Mouse (Mus musculus): ENCODE measurements around the gene Wdfy2. TPM values are rescaled to one million over a fixed set of nuclear protein-coding genes. Genes with fewer than 3 reads are reported as not detected.

The Wdfy2 gene
- total and polyA plus RNA-seq, 2 experiments: 6.1 to 10.7 TPM

DNA sequence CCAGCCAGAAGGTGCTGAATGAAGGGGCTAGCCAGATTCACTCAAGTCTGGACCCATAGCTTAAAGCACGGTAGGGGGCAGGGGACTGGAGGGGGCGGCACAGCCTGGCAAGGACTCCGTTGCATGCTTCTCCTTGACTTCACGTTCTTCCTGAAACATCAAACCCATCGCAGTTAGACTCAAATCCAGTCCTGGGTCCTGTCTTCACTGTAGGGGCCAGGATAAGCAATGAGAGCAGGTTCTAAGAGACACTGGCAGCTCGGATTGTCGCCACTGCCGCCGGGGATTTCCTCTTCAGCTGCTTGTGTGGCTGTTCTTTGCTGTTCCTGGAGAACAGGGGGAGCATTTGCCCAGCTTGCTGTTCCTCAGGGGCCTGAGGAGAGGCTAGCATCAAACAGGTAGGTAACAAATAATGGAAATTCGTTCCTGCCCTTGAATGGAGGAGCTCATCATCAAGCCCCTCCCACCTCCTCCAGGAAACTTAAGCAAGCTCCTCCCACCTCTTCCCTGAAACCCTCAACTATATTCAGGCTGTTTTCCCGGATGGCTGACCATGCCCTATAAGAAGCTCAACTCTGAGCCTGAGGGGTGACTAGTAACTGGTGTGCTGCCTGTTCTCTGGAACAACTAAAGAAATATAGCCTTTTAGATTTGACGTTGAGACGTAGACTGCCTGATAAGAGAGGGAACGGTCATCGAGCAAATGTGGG lies 128.5 kb downstream of the Wdfy2 start:
- Histone ChIP-seq H3K9ac (ENCODE audit: low read depth, low read length) (no peak overlapping the region), H3K27me3 (ENCODE audit: control insufficient read depth, insufficient read depth, low read length) (no peaks in the 10 kb centered on the region), H3K27ac (replicated peaks; ENCODE audit: insufficient read depth, low read depth, low read length) (no peak overlapping the region), H3K79me2 (ENCODE audit: control insufficient read depth, insufficient read depth, low read length) (no peaks in the 10 kb centered on the region), H3K36me3 (ENCODE audit: control insufficient read depth, insufficient read depth, low read length) (no peaks in the 10 kb centered on the region), H3K4me3 (ENCODE audit: insufficient read depth, low read depth, low read length) (no peak overlapping the region), H3K4me1 (ENCODE audit: control insufficient read depth, insufficient read depth, low read length) (no peaks in the 10 kb centered on the region)
- TF ChIP-seq POLR2A (IDR thresholded peaks at IDR 0.05; ENCODE audit: extremely low read depth, insufficient read depth, low read length): no peak
- TF ChIP-seq CTCF (IDR thresholded peaks at IDR 0.05; ENCODE audit: low read depth, low read length): no peak
- DNase-seq (ENCODE audit: extremely low read depth, low read depth, low spot score): no peak
- WGBS: 38% methylated on average over 15 of the region's 15 CpGs

DNA sequence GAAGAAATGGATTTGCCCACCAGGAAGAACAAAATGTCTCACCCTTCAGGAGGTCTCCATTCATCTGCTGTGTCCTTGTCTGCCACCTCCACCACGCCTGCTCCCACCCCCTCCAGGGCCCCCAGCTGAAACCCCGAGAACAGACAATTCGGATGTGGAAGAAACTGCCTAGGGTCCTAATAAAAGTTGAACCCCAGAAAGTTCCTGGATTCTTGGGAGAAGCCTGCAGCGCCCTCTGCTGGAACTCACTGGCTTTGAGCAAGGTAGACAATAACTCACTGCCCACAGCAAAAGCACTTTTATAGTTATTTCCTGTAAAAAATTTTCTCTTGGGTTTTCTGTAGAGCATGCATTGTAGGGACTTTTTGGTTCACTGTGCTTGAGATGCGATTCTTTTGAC lies 137.6 kb downstream of the Wdfy2 start:
- WGBS: 21% methylated on average over 5 of the region's 5 CpGs
- TF ChIP-seq CTCF (IDR thresholded peaks at IDR 0.05; ENCODE audit: low read depth, low read length) (peak; percentile 67; the same call in 1 of the 2 replicates), POLR2A (IDR thresholded peaks at IDR 0.05; ENCODE audit: extremely low read depth, insufficient read depth, low read length) (no peak)
- Histone ChIP-seq H3K36me3 (ENCODE audit: control insufficient read depth, insufficient read depth, low read length) (no peaks in the 10 kb centered on the region), H3K9ac (ENCODE audit: low read depth, low read length) (no peak overlapping the region), H3K27ac (replicated peaks; ENCODE audit: insufficient read depth, low read depth, low read length) (no peak overlapping the region), H3K27me3 (ENCODE audit: control insufficient read depth, insufficient read depth, low read length) (no peaks in the 10 kb centered on the region), H3K4me3 (ENCODE audit: insufficient read depth, low read depth, low read length) (no peak overlapping the region), H3K4me1 (ENCODE audit: control insufficient read depth, insufficient read depth, low read length) (no peaks in the 10 kb centered on the region), H3K79me2 (ENCODE audit: control insufficient read depth, insufficient read depth, low read length) (no peaks in the 10 kb centered on the region)
- DNase-seq (ENCODE audit: extremely low read depth, low read depth, low spot score): peak; percentile 29

DNA sequence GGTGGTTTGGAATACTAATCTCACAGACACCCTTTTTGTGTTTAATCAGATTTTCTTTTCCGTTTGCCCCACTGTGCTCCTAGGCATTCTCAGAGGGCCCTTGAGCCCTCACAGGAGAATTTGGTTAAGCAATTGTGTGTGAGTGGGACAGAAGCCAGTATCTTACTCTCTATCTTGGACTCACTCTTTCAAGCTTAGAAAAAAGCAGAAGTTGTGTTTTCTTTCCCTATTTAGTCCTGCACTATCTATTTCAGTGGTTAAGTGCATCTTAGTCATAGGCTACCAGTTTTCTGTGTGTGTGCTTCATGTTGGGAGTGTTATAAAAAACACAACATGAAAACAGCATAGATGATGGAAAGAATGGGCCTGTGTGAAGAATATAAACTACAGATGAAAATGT lies 142.3 kb downstream of the Wdfy2 start:
- TF ChIP-seq CTCF (IDR thresholded peaks at IDR 0.05; ENCODE audit: low read depth, low read length) (no peak), POLR2A (IDR thresholded peaks at IDR 0.05; ENCODE audit: extremely low read depth, insufficient read depth, low read length) (no peak)
- WGBS: 41% methylated on average over 1 of the region's 1 CpGs

DNA sequence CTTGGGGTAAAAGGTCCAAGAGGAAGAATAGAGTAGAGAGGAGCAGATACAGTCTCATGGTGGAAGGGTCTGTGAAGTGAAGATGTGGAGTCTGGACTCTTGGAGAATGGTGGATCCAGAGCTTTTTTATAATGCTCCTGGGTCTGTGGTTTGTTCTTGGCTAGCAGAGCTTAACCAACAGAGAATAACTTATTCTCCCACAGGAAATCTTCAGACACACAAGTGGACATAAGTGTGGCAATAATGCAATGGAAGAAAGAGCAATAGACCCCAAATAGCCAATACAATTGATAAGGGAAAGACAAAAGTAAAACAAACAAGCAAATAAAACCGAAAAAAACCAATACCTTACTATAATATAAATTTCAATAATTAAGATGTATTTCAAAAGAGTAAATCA lies 146.9 kb downstream of the Wdfy2 start, which contains the start of gene Defb48:
Gene Defb48 (minus strand): TSS at position 101 of the 400 bp plus-strand sequence.
- WGBS: 69% methylated on average over 1 of the region's 1 CpGs

More for the DNA sequence above, 142.3 kb downstream of the Wdfy2 start:
- Histone ChIP-seq H3K4me1 (ENCODE audit: control insufficient read depth, insufficient read depth, low read length) (no peaks in the 10 kb centered on the region), H3K4me3 (ENCODE audit: insufficient read depth, low read depth, low read length) (no peak overlapping the region), H3K9ac (ENCODE audit: low read depth, low read length) (no peak overlapping the region), H3K27me3 (ENCODE audit: control insufficient read depth, insufficient read depth, low read length) (no peaks in the 10 kb centered on the region), H3K79me2 (ENCODE audit: control insufficient read depth, insufficient read depth, low read length) (no peaks in the 10 kb centered on the region), H3K36me3 (ENCODE audit: control insufficient read depth, insufficient read depth, low read length) (no peaks in the 10 kb centered on the region), H3K27ac (replicated peaks; ENCODE audit: insufficient read depth, low read depth, low read length) (no peak overlapping the region)
- no peak for DNase-seq (ENCODE audit: extremely low read depth, low read depth, low spot score)

DNA sequence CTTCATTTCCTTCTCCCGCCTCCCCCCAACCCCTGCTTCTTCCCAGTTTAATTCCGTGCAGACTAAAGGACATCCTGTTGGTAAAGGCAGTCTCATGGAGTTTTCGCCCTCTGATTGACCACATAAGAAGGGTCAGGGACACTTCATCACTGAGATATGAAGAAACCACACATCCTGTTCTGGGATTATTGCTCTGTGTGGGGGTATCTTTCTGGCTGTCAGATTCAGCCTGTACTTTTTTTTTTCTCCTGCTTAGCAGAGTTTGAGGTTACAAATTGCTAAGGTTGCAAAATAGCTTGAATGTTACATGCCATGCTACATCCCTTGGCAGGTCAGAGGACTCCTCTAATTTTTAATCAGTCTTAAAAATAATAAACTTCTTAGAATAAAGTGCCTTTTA lies 153.8 kb downstream of the Wdfy2 start:
- H3K27ac ChIP-seq (replicated peaks; ENCODE audit: insufficient read depth, low read depth, low read length): no peak overlapping the region
- H3K79me2 ChIP-seq (ENCODE audit: control insufficient read depth, insufficient read depth, low read length): no peaks in the 10 kb centered on the region
- H3K27me3 ChIP-seq (ENCODE audit: control insufficient read depth, insufficient read depth, low read length): peaks cover 3% of the 10 kb centered on the region; the same call in 1 of the 2 replicates
- WGBS: 66% methylated on average over 3 of the region's 3 CpGs
- H3K36me3 ChIP-seq (ENCODE audit: control insufficient read depth, insufficient read depth, low read length): no peaks in the 10 kb centered on the region
- no peak overlapping the region for H3K4me3 ChIP-seq (ENCODE audit: insufficient read depth, low read depth, low read length)
- no peak for TF ChIP-seq CTCF (IDR thresholded peaks at IDR 0.05; ENCODE audit: low read depth, low read length)
- no peak for TF ChIP-seq POLR2A (IDR thresholded peaks at IDR 0.05; ENCODE audit: extremely low read depth, insufficient read depth, low read length)
- H3K4me1 ChIP-seq (ENCODE audit: control insufficient read depth, insufficient read depth, low read length): no peaks in the 10 kb centered on the region
- H3K9ac ChIP-seq (ENCODE audit: low read depth, low read length): no peak overlapping the region
- DNase-seq (ENCODE audit: extremely low read depth, low read depth, low spot score): peak; percentile 9

More for the DNA sequence above, 146.9 kb downstream of the Wdfy2 start, which contains the start of gene Defb48:
- Histone ChIP-seq H3K27me3 (ENCODE audit: control insufficient read depth, insufficient read depth, low read length) (no peaks in the 10 kb centered on the region), H3K79me2 (ENCODE audit: control insufficient read depth, insufficient read depth, low read length) (no peaks in the 10 kb centered on the region), H3K4me1 (ENCODE audit: control insufficient read depth, insufficient read depth, low read length) (no peaks in the 10 kb centered on the region), H3K27ac (replicated peaks; ENCODE audit: insufficient read depth, low read depth, low read length) (no peak within 1 kb of the TSS), H3K4me3 (ENCODE audit: insufficient read depth, low read depth, low read length) (no peak within 1 kb of the TSS), H3K36me3 (ENCODE audit: control insufficient read depth, insufficient read depth, low read length) (no peaks in the 10 kb centered on the region), H3K9ac (ENCODE audit: low read depth, low read length) (no peak within 1 kb of the TSS)
- no peak for TF ChIP-seq POLR2A (IDR thresholded peaks at IDR 0.05; ENCODE audit: extremely low read depth, insufficient read depth, low read length)
- TF ChIP-seq CTCF (IDR thresholded peaks at IDR 0.05; ENCODE audit: low read depth, low read length): no peak
- no peak for DNase-seq (ENCODE audit: extremely low read depth, low read depth, low spot score)

Data from liver, adult 2 months (tissue).